Mouse (Mus musculus) thymus, adult 2 months (tissue): Measurements from ENCODE around the gene Cdh22. TPM values are rescaled to one million over a fixed set of nuclear protein-coding genes. Genes with fewer than 3 reads are reported as not detected.
A peak's percentile ranks its signal among the peaks of the same experiment; 100 is the strongest.

Experiments used
- DNase-seq: peaks from one replicate; pipeline ENCODE4 v3.0.0; 2021
- H3K27ac ChIP-seq: fragments of 200-500 bp; 2 replicates; pipeline ENCODE4 v1.5.1; 2012; ENCODE audit warnings: low read length, control low read depth; ENCODE audit not compliant: control insufficient read depth, insufficient read depth
- H3K27me3 ChIP-seq: fragments of 200-500 bp; 2 replicates; pipeline ENCODE4 v1.6.1; 2012; ENCODE audit warnings: mild to moderate bottlenecking, low read length, moderate library complexity, mixed read lengths; ENCODE audit not compliant: control insufficient read depth, insufficient read depth
- H3K36me3 ChIP-seq: fragments of 200-500 bp; 2 replicates; pipeline ENCODE4 v1.6.1; 2012; ENCODE audit warnings: mild to moderate bottlenecking, low read length, moderate library complexity; ENCODE audit not compliant: control insufficient read depth, insufficient read depth
- H3K4me1 ChIP-seq: fragments of 200-500 bp; replicated peaks from 2 replicates; pipeline ENCODE4 v1.6.1; 2012; ENCODE audit warnings: low read length; ENCODE audit not compliant: control insufficient read depth, insufficient read depth
- H3K4me3 ChIP-seq: fragments of 200-500 bp; 2 replicates; pipeline ENCODE4 v1.5.1; 2012; ENCODE audit warnings: mild to moderate bottlenecking, low read length, control low read depth, moderate library complexity; ENCODE audit not compliant: control insufficient read depth, insufficient read depth
- CTCF ChIP-seq: fragments of 200-500 bp; IDR thresholded peaks from 2 replicates; pipeline ENCODE4 v1.5.1; 2012; ENCODE audit warnings: mild to moderate bottlenecking, control low read depth, low read length, moderate library complexity, borderline replicate concordance; ENCODE audit not compliant: control insufficient read depth, poor library complexity, insufficient read depth; ENCODE audit errors: extremely low read depth
- POLR2A ChIP-seq: fragments of 200-500 bp; IDR thresholded peaks from 2 replicates; pipeline ENCODE4 v1.6.1; 2012; ENCODE audit warnings: mild to moderate bottlenecking, low read length, control low read depth, moderate library complexity; ENCODE audit not compliant: control insufficient read depth, poor library complexity, insufficient read depth; ENCODE audit errors: extremely low read depth
- WGBS: fragments of 180-500 bp; shearing (Covaris S2); methylation state at CpG from one replicate; pipeline ENCODE4 v1.1.7; 2018; 5-methylcytosine and 5-hydroxymethylcytosine counted together
- polyA plus RNA-seq: library from polyadenylated mRNA; depleted of rRNA; stranded (reverse); fragments of >200 nt; gene quantifications from 2 replicates; pipeline ENCODE4 v1.2.3, GENCODE M21; 2012; rRNA removed

Cdh22 gene
- 1.2 and 1.3 TPM in 2 replicates for polyA plus RNA-seq

DNA sequence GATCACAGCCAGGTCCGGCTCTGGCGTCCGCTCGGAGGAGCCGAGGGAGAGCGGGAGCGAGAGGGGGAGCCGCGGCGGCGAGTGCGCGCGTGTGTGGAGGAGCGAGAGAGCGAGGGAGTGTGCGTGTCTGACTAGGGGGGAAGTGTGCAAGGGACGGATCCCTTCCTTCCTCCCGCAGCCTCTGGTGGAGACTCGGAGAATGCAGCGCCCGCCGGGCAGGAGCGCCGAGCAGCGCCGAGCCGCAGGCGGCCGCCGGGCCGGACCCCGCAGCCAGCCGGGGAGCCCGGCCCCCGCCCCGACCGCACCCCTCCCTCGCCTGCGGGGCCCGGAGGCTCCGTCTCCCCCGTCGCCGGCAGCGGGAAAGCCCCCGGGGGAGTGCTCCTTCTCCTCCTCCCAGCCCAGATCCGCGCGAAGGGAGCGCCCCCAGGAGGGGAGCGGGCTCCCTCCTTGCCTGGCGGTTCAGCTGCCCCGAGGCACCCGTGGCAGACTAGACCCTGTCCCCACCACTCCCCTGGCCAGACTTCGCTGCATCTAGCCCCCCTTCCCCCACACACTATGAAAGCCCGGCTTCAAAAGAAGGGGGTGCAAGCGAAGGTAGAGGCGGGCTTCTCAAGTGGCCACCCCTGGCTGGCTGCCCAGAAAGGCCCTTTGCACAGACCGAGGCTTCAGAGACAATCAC lies at the start of gene Cdh22:
Cdh22 (minus strand) TSS at position 241 of the 679 bp plus-strand sequence.
- H3K4me1 ChIP-seq = no peaks in the 10 kb centered on the region
- peaks cover 22% of the 10 kb centered on the region for H3K27me3 ChIP-seq
- TF ChIP-seq POLR2A = no peak
- no peak for TF ChIP-seq CTCF
- no peak within 1 kb of the TSS for H3K27ac ChIP-seq
- DNase-seq = peak; percentile 4
- WGBS = 2% methylated on average over 57 of the region's 60 CpGs
- H3K36me3 ChIP-seq = no peaks in the 10 kb centered on the region
- 0 out of 2 replicates have a peak within 1 kb of the TSS, but pooled peaks have one; percentile 2 for H3K4me3 ChIP-seq

DNA sequence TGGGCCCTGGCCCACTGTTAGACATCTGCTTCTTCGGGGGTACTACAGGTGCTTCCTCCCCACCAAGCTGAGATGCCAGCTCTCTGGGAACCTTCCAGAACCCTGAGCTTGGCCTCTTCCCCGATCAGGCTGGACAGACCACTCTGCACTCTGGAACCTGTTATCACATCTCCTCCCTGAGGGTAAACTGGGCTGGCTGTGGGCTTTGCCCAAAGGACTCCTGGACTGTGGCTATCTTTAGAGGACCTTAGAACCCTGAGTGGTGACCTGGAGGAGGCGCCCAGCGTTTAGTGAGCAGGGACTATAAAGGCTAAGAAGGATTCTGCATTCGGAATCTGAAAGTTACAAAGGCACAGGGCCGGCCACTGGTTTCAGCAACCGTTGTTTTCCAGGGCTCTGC lies 49.7 kb upstream of the Cdh22 start:
- WGBS = 81% methylated on average over 7 of the region's 7 CpGs
- Histone ChIP-seq H3K4me1 (peaks cover 23% of the 10 kb centered on the region), H3K27ac (no peak overlapping the region), H3K36me3 (no peaks in the 10 kb centered on the region), H3K4me3 (no peak overlapping the region), H3K27me3 (no peaks in the 10 kb centered on the region)
- DNase-seq = no peak
- TF ChIP-seq POLR2A = no peak
- no peak for TF ChIP-seq CTCF

- no peak overlapping the region for H3K27ac ChIP-seq
- TF ChIP-seq CTCF (no peak), POLR2A (no peak)
- H3K27me3 ChIP-seq = no peaks in the 10 kb centered on the region
- no peaks in the 10 kb centered on the region for H3K36me3 ChIP-seq
- DNase-seq = no peak
- peaks cover 23% of the 10 kb centered on the region for H3K4me1 ChIP-seq
- H3K4me3 ChIP-seq = no peak overlapping the region
- 94% methylated on average over 3 of the region's 3 CpGs for WGBS
These were observed 49.0 kb upstream of the Cdh22 start for GRCm38 (mm10) chr2:165283644-165284043.

- Histone ChIP-seq H3K4me1 (peaks cover 15% of the 10 kb centered on the region), H3K27ac (no peak overlapping the region), H3K36me3 (no peaks in the 10 kb centered on the region), H3K27me3 (no peaks in the 10 kb centered on the region), H3K4me3 (no peak overlapping the region)
- WGBS = 82% methylated on average over 6 of the region's 6 CpGs
- DNase-seq = no peak
- TF ChIP-seq POLR2A (no peak), CTCF (no peak)
These were observed 47.2 kb upstream of the Cdh22 start for GRCm38 (mm10) chr2:165281779-165282311.

DNA sequence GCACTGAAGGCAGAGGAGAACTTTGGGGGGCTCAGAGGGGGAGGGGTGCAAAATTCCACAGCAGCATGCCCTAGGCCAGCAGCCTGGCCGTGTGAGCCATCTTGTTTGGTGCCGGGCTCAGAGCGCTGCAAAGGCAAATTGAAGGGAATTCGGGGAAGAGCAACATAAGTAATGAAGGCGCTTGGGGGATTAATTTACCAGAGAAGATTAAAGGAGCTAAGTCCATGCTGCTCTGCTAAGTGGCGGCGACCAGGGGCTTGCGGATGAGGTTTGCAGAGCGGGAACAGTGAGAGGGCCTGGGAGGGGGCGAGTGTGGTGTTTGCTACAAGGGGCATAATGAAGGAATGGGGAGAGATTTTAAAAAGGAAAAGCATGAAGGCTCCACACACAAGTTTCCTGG lies 44.7 kb upstream of the Cdh22 start:
- Histone ChIP-seq H3K4me1 (no peaks in the 10 kb centered on the region), H3K36me3 (no peaks in the 10 kb centered on the region), H3K27ac (no peak overlapping the region), H3K27me3 (no peaks in the 10 kb centered on the region), H3K4me3 (no peak overlapping the region)
- DNase-seq = no peak
- TF ChIP-seq CTCF (no peak), POLR2A (no peak)
- 94% methylated on average over 10 of the region's 10 CpGs for WGBS

GRCm38 (mm10) chr2:165277188-165277740 lies 42.6 kb upstream of the Cdh22 start:
- no peaks in the 10 kb centered on the region for H3K36me3 ChIP-seq
- TF ChIP-seq POLR2A (no peak), CTCF (no peak)
- no peak for DNase-seq
- WGBS = 87% methylated on average over 5 of the region's 5 CpGs
- no peak overlapping the region for H3K27ac ChIP-seq
- no peaks in the 10 kb centered on the region for H3K27me3 ChIP-seq
- H3K4me3 ChIP-seq = no peak overlapping the region
- no peaks in the 10 kb centered on the region for H3K4me1 ChIP-seq

DNA sequence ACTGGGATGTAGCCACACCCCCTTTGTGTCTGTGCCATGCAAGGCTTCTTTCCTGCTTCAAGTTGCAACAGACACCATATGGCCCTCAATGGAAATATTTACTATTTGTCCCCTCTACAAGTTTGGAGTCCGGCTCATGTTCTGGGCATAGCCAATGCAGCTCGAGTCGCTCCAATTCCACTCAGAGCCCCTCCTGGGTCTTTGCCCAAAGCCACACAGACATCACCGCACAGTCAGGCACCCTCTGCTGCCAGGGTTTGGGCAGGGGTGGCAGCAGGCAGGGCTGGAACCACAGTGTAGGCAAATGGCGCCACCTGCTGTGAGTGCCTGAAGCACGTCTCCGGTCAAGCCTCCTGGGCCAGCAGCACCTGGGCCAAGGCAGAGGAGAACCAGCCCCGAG lies 41.2 kb upstream of the Cdh22 start:
- Histone ChIP-seq H3K4me1 (no peaks in the 10 kb centered on the region), H3K4me3 (no peak overlapping the region), H3K36me3 (no peaks in the 10 kb centered on the region), H3K27ac (no peak overlapping the region), H3K27me3 (no peaks in the 10 kb centered on the region)
- WGBS = 28% methylated on average over 8 of the region's 8 CpGs
- TF ChIP-seq POLR2A = no peak
- peak; percentile 74; the same call in 1 of the 2 replicates for TF ChIP-seq CTCF
- DNase-seq = peak; percentile 64
